Mouse (Mus musculus): ENCODE measurements at regions not wholly inside any gene's neighbourhood (a gene's known extent, or its start where the extent isn't known, plus 50 kb on each side); places are given as distances from the start of the nearest gene placed in this dataset.

DNA sequence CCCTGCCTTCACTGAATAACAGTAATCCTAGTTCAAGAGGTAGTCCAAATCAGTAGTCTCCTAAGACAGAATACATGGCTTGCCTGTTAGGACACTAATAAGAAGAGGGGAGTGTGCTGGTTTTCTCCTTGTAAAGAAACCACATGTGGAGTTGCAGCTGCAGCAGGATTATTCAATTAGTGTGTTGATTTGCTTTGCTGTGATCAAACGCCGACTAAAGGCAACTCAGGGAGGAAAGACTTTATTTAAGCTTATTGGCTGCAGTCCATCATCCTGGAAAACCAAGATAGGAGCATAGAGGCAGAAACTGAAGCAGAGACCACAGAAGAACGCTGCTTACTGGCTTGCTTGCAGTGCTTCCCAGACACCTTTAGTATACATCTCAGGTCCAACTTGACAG is 57.9 kb upstream of the Tac1 start:
- Histone ChIP-seq H3K27me3 (ENCODE audit: control insufficient read depth, insufficient read depth, low read length) (no peaks in the 10 kb centered on the region), H3K36me3 (ENCODE audit: control insufficient read depth, insufficient read depth, low read length) (no peaks in the 10 kb centered on the region), H3K4me3 (ENCODE audit: low read depth, low read length) (no peak overlapping the region), H3K9me3 (ENCODE audit: control insufficient read depth, low read length) (no peaks in the 10 kb centered on the region), H3K4me2 (ENCODE audit: low read depth) (no peak overlapping the region), H3K9ac (ENCODE audit: low read length) (no peak overlapping the region), H3K27ac (ENCODE audit: low read depth, low read length) (no peak overlapping the region), H3K4me1 (ENCODE audit: control insufficient read depth, insufficient read depth, low read length) (no peaks in the 10 kb centered on the region)
- WGBS, result 85% methylated on average over 3 of the region's 3 CpGs
- ATAC-seq (ENCODE audit: insufficient read depth, low FRiP score, low TSS enrichment), result no peak
- DNase-seq (ENCODE audit: low spot score), result no peak
